Mouse (Mus musculus) CH12.LX (cell line): ENCODE data around the gene Col27a1. TPM values are rescaled to one million over a fixed set of nuclear protein-coding genes. Genes with fewer than 3 reads are reported as not detected.

Source experiments
- DNase-seq: peaks from one replicate; pipeline ENCODE4 v3.0.0-alpha.2; 2013; ENCODE audit errors: extremely low read depth
- H3K27ac ChIP-seq: 2 replicates; pipeline ENCODE4 v1.5.1; 2012; ENCODE audit warnings: low read depth, mild to moderate bottlenecking, control low read depth, moderate library complexity; ENCODE audit not compliant: insufficient read depth
- H3K27me3 ChIP-seq: replicated peaks from 2 replicates; pipeline ENCODE3; 2012; ENCODE audit warnings: inconsistent platforms
- H3K36me3 ChIP-seq, 2 experiments: replicated peaks in 1 of 2; 2 replicates each; pipeline versions ENCODE3 to v1.6.1; 2012; ENCODE audit warnings: inconsistent platforms in 1 of 2, low read length in 1 of 2, mild to moderate bottlenecking in 1 of 2, mixed read lengths in 1 of 2, moderate library complexity in 1 of 2; ENCODE audit not compliant: control insufficient read depth in 1 of 2, insufficient read depth in 1 of 2
- H3K4me1 ChIP-seq, 2 experiments: 2 replicates each; pipeline ENCODE4 v1.6.1; 2012; ENCODE audit warnings: inconsistent platforms in 1 of 2, moderate library complexity in 1 of 2; ENCODE audit not compliant: insufficient read depth in 2 of 2, control insufficient read depth in 1 of 2
- H3K4me2 ChIP-seq: 2 replicates; pipeline ENCODE4 v1.6.1; 2012; ENCODE audit warnings: low read depth, mild to moderate bottlenecking, control low read depth; ENCODE audit not compliant: poor library complexity, insufficient read depth, severe bottlenecking
- H3K4me3 ChIP-seq, 3 experiments: fragments of 150-350 bp in 1 of 3; sonication (generic) in 1 of 3; replicated peaks in 1 of 3; 2 replicates each; pipeline versions ENCODE3 to v1.5.1; 2011 to 2012; ENCODE audit warnings: low read depth in 2 of 3, low read length in 2 of 3, mild to moderate bottlenecking in 2 of 3, moderate library complexity in 2 of 3, control low read depth in 1 of 3, improper control_type of control experiment in 1 of 3, inconsistent platforms in 1 of 3, mixed read lengths in 1 of 3; ENCODE audit not compliant: poor library complexity in 1 of 3
- H3K79me2 ChIP-seq: replicated peaks from 2 replicates; pipeline ENCODE4 v1.6.1; 2012; ENCODE audit warnings: mild to moderate bottlenecking, moderate library complexity; ENCODE audit not compliant: control insufficient read depth, poor library complexity, insufficient read depth, severe bottlenecking; ENCODE audit errors: extremely low read depth
- H3K9ac ChIP-seq: 2 replicates; pipeline ENCODE4 v1.6.1; 2012; ENCODE audit warnings: low read depth, mild to moderate bottlenecking, control low read depth, moderate library complexity; ENCODE audit not compliant: insufficient read depth
- H3K9me3 ChIP-seq: replicated peaks from 2 replicates; pipeline ENCODE3; 2012; ENCODE audit warnings: low read length, inconsistent platforms, mixed read lengths
- BHLHE40 ChIP-seq: IDR thresholded peaks from 2 replicates; pipeline ENCODE4 v1.6.1; 2011; ENCODE audit warnings: mild to moderate bottlenecking, low read depth, low read length, improper control_type of control experiment
- CHD1 ChIP-seq: IDR thresholded peaks from 2 replicates; pipeline ENCODE4 v1.6.1; 2012; ENCODE audit warnings: low read depth, low read length, improper control_type of control experiment, inconsistent platforms
- E2F4 ChIP-seq: IDR thresholded peaks from 2 replicates; pipeline ENCODE4 v1.6.1; 2011; ENCODE audit warnings: low read depth, low read length, improper control_type of control experiment; ENCODE audit not compliant: insufficient replicate concordance
- EP300 ChIP-seq: IDR thresholded peaks from 2 replicates; pipeline ENCODE4 v1.6.1; 2011; ENCODE audit warnings: low read length, improper control_type of control experiment
- ETS1 ChIP-seq: conservative IDR thresholded peaks from 2 replicates; pipeline ENCODE4 v1.6.1; 2012; ENCODE audit warnings: low read depth, mild to moderate bottlenecking, inconsistent platforms, low read length, improper control_type of control experiment, moderate library complexity
- HCFC1 ChIP-seq: IDR thresholded peaks from 2 replicates; pipeline ENCODE4 v1.6.1; 2012; ENCODE audit warnings: low read depth, mild to moderate bottlenecking, inconsistent platforms, low read length, improper control_type of control experiment
- JUN ChIP-seq: IDR thresholded peaks from 2 replicates; pipeline ENCODE4 v1.6.1; 2011; ENCODE audit warnings: low read depth, mild to moderate bottlenecking, low read length, improper control_type of control experiment, moderate library complexity; ENCODE audit not compliant: insufficient read depth
- KAT2A ChIP-seq: IDR thresholded peaks from 2 replicates; pipeline ENCODE4 v1.6.1; 2012; ENCODE audit warnings: low read length, improper control_type of control experiment, inconsistent platforms; ENCODE audit not compliant: insufficient replicate concordance
- MAFK ChIP-seq: IDR thresholded peaks from 2 replicates; pipeline ENCODE4 v1.6.1; 2011; ENCODE audit warnings: low read length, improper control_type of control experiment; ENCODE audit not compliant: insufficient replicate concordance
- MEF2A ChIP-seq: IDR thresholded peaks from 2 replicates; pipeline ENCODE4 v1.6.1; 2014; ENCODE audit warnings: low read depth, mild to moderate bottlenecking, inconsistent platforms, low read length, improper control_type of control experiment, borderline replicate concordance
- MYC ChIP-seq: IDR thresholded peaks from 2 replicates; pipeline ENCODE4 v1.6.1; 2011; ENCODE audit warnings: low read depth, mild to moderate bottlenecking, improper control_type of control experiment, low read length
- SIN3A ChIP-seq: IDR thresholded peaks from 2 replicates; pipeline ENCODE4 v1.6.1; 2012; ENCODE audit warnings: low read length, improper control_type of control experiment, inconsistent platforms
- USF1 ChIP-seq: IDR thresholded peaks from 2 replicates; pipeline ENCODE4 v1.6.1; 2014; ENCODE audit warnings: low read depth, mild to moderate bottlenecking, inconsistent platforms, low read length, improper control_type of control experiment
- USF2 ChIP-seq: conservative IDR thresholded peaks from 2 replicates; pipeline ENCODE4 v1.6.1; 2011; ENCODE audit warnings: low read depth, low read length, improper control_type of control experiment
- ZMIZ1 ChIP-seq: IDR thresholded peaks from 2 replicates; pipeline ENCODE4 v1.6.1; 2012; ENCODE audit warnings: low read depth, mild to moderate bottlenecking, inconsistent platforms, low read length, improper control_type of control experiment
- ZNF384 ChIP-seq: IDR thresholded peaks from 2 replicates; pipeline ENCODE4 v1.6.1; 2012; ENCODE audit warnings: low read depth, low read length, improper control_type of control experiment, inconsistent platforms
- dilution Hi-C: fragments of 300-500 bp; cut with MboI; formaldehyde crosslinking; loops from 2 replicates; pipeline ENCODE4 v1.14.3; 2020; ENCODE audit warnings: low sequenced_read_pairs; ENCODE audit not compliant: extremely low pct_unique_long_range_greater_than_20kb, extremely low pct_ligation_motif_present
- in situ Hi-C: fragments of 300-500 bp; cut with MboI; formaldehyde crosslinking; loops from 3 replicates; pipeline ENCODE4 v1.14.3; 2019; ENCODE audit warnings: low sequenced_read_pairs, low pct_ligation_motif_present, low pct_unique_long_range_greater_than_20kb, mixed read lengths
- polyA plus RNA-seq: library from polyadenylated mRNA; unstranded; fragments of >175 nt; gene quantifications from 2 replicates; pipeline ENCODE4 v1.2.1, GENCODE M21; 2012; ENCODE audit warnings: low read depth; ENCODE audit not compliant: insufficient read length
- total RNA-seq, 2 experiments: library from RNA; depleted of rRNA; stranded (reverse); fragments of 300-350 nt in 1 of 2; fragments of >200 nt in 1 of 2; gene quantifications; 2 replicates each; pipeline ENCODE4 v1.2.3; 2012 to 2014

Col27a1 gene
- total and polyA plus RNA-seq, 3 experiments: 0.04 to 0.05 TPM; not detected in 1

- H3K4me1 ChIP-seq: no peaks in the 10 kb centered on the region
- H3K4me3 ChIP-seq: no peak overlapping the region
- in situ Hi-C loops (loop anchor here (5.0 kb wide), 1 partner anchor 67 kb away; no protein-coding TSS in a partner anchor), dilution Hi-C loops (no loop called here)
- peaks cover 96% of the 10 kb centered on the region for H3K27me3 ChIP-seq
- DNase-seq: no peak
- H3K4me2 ChIP-seq: no peak overlapping the region
- H3K9ac ChIP-seq: no peak overlapping the region
- H3K36me3 ChIP-seq: no peaks in the 10 kb centered on the region
- TF ChIP-seq BHLHE40 (no peak), E2F4 (no peak), USF1 (no peak), EP300 (no peak), CHD1 (no peak), USF2 (no peak), SIN3A (no peak), MYC (no peak), ZMIZ1 (no peak), ZNF384 (no peak), ETS1 (no peak), HCFC1 (no peak), MEF2A (no peak), KAT2A (no peak)
- H3K27ac ChIP-seq: no peak overlapping the region
- H3K79me2 ChIP-seq: no peaks in the 10 kb centered on the region
- H3K9me3 ChIP-seq: no peaks in the 10 kb centered on the region
These were observed 60.7 kb downstream of the Col27a1 start for GRCm38 (mm10) chr4:63274516-63274915.

- DNase-seq: no peak
- no peaks in the 10 kb centered on the region for H3K9me3 ChIP-seq
- H3K9ac ChIP-seq: no peak overlapping the region
- H3K27me3 ChIP-seq: peaks cover 96% of the 10 kb centered on the region
- dilution Hi-C loops (no loop called here), in situ Hi-C loops (no loop called here)
- no peak for TF ChIP-seq MAFK
- TF ChIP-seq JUN: no peak
- no peak overlapping the region for H3K4me3 ChIP-seq
- H3K79me2 ChIP-seq: no peaks in the 10 kb centered on the region
- H3K27ac ChIP-seq: no peak overlapping the region
- H3K4me2 ChIP-seq: no peak overlapping the region
- H3K36me3 ChIP-seq: no peaks in the 10 kb centered on the region
- H3K4me1 ChIP-seq: no peaks in the 10 kb centered on the region
These were observed 61.4 kb downstream of the Col27a1 start for GRCm38 (mm10) chr4:63275251-63275650.
